Mouse (Mus musculus) cerebellum, adult 2 months (tissue): ENCODE measurements around the gene Taldo1.

Experiments used
- CTCF ChIP-seq: fragments of 200-500 bp; IDR thresholded peaks from 2 replicates; pipeline ENCODE4 v1.5.1; 2011; ENCODE audit warnings: low read depth, mild to moderate bottlenecking, control low read depth, low read length, moderate library complexity, borderline replicate concordance; ENCODE audit not compliant: insufficient read depth
- POLR2A ChIP-seq: fragments of 200-500 bp; IDR thresholded peaks from 2 replicates; pipeline ENCODE4 v1.6.1; 2011; ENCODE audit warnings: low read length, control low read depth, borderline replicate concordance; ENCODE audit not compliant: insufficient read depth

DNA sequence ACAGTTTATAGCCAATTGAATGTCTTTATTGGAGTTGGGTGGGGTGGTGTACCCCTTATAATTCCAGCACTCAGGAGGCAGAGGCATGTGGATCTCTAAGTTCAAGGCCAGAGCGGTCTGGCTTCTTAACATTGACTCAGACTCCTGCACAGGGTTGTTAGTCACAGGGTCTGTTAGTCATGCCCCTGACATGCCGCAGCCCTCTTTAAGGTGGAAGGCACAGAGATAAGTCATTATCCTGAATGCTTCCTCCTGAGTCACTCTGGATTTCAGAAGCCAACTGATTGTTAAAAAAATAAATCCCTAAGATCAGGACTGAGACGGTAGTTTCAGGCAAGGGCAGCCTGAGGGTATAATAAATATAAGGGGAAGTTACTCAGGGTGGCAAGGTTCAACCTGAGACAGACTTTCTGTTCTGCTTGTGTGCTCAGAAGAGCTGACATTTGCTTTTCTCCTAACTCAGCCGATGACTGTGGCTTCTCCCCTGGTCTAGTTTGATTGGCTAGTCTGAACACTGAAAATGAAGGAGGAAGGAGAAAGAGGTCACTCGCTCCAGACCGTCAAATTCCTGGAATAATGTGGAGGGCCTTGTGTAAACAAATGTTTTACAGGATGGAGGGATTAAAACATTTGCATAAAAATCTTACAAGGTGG lies 19.9 kb upstream of the Taldo1 start:
- TF ChIP-seq CTCF (no peak), POLR2A (no peak)
